Mouse (Mus musculus) brain, embryonic 14.5 days (tissue): Measurements from ENCODE around the gene Exosc5. TPM values are rescaled to one million over a fixed set of nuclear protein-coding genes. Genes with fewer than 3 reads are reported as not detected.

Experiments used
- DNase-seq: peaks from one replicate; pipeline ENCODE4 v3.0.0-alpha.2; 2011; ENCODE audit warnings: low read depth
- CTCF ChIP-seq: fragments of 200-500 bp; IDR thresholded peaks from 2 replicates; pipeline ENCODE4 v1.5.1; 2012; ENCODE audit warnings: inconsistent platforms, mild to moderate bottlenecking, moderate library complexity, borderline replicate concordance; ENCODE audit not compliant: insufficient read depth, insufficient read length; ENCODE audit errors: extremely low read depth
- POLR2A ChIP-seq: fragments of 200-500 bp; IDR thresholded peaks from 2 replicates; pipeline ENCODE4 v1.6.1; 2012; ENCODE audit warnings: mild to moderate bottlenecking, inconsistent platforms, borderline replicate concordance; ENCODE audit not compliant: poor library complexity, insufficient read depth, insufficient read length, severe bottlenecking; ENCODE audit errors: extremely low read depth
- polyA plus RNA-seq: library from polyadenylated mRNA; depleted of rRNA; stranded (reverse); fragments of >200 nt; gene quantifications from 2 replicates; pipeline ENCODE4 v1.2.3, GENCODE M21; 2012

Gene Exosc5
- polyA plus RNA-seq, 1 experiment, result 35.8 TPM

- no peak for DNase-seq
- TF ChIP-seq CTCF (no peak), POLR2A (no peak)
These were observed 45.0 kb downstream of the Exosc5 start for GRCm38 (mm10) chr7:25703793-25704494.

DNA sequence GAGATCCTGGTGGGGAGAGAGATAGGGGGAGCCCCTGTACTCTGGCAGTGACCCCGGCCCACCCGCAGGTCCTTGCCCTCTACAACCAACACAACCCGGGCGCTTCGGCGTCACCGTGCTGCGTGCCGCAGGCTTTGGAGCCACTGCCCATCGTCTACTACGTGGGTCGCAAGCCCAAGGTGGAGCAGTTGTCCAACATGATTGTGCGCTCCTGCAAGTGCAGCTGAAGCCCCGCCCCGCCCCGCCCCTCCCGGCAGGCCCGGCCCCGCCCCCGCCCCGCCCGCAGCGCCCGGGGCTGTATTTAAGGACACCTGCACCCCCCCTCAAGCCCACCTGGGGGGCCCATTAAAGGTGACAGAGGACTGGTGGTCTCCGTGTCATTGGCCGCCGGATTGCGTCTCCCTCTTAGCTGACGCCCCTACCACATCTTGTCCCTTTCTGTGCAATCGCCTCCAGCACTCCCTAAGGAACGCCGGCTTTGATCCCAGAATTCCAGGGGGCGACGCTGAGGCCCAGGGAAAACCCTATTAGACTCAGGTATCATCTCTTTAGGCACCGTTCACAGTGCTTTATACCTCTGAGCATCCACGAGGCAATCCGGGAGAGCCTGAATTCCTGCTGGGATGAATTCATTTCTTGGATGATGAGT lies 45.9 kb downstream of the Exosc5 start:
- TF ChIP-seq CTCF (no peak), POLR2A (no peak)
- no peak for DNase-seq

- DNase-seq, result no peak
These were observed 46.9 kb downstream of the Exosc5 start for GRCm38 (mm10) chr7:25705801-25706251.

DNA sequence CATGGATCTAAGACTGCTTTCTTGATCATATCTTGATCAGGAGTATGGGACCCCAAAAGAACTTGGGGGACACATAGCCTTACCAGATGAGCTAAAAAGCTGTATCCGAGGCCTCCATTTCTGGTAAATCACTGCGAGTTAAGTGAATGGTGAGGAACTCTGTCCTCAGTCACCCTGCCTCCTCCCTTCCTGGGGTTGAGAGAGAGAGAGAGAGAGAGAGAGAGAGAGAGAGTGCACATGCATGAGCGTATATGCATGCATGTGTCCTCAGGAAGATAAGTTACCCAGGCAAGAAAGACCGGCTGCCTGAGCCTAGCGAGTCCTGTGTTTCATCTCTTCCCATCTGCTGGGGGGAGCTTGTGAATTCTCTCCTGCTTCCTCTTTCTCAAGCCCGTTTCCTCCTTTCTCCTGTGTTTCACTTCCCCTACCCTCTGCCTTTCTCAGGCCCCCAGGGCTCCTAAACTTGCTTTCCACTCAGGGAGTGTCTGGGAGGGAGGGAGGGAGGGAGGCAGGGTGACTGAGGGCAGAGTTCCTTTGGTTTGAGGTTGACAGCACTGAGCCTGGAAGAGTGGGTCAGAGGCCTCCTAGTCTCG lies 47.7 kb downstream of the Exosc5 start:
- TF ChIP-seq POLR2A, result no peak
- TF ChIP-seq CTCF, result no peak
- DNase-seq, result no peak

More at GRCm38 (mm10) chr7:25705801-25706251, 46.9 kb downstream of the Exosc5 start:
- TF ChIP-seq CTCF, result no peak
- TF ChIP-seq POLR2A, result no peak

- no peak for TF ChIP-seq CTCF
- no peak for TF ChIP-seq POLR2A
- no peak for DNase-seq
These were observed 48.8 kb downstream of the Exosc5 start for GRCm38 (mm10) chr7:25707581-25708292.

DNA sequence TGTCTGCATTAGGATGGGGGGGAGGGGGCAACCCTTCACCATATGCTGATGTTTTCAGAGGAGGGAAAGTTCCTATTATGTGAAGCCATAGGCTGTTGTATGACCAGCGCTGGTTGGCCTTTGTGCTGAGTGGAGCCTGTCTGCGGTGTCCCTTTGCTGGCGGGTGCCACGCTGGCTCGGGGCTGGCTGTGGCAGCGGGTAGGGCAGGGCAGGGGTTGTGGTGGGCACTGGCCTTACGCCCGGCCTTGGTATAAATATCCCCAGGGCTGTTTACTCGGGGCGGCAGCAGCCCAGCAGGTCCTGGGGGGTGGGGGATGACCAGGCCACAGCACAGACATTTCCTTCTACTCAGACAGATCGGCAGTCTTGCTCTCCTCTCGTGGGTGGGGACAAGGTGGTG lies 51.0 kb downstream of the Exosc5 start:
- no peak for DNase-seq
- no peak for TF ChIP-seq CTCF
- TF ChIP-seq POLR2A, result no peak

GRCm38 (mm10) chr7:25710519-25711130 lies 51.7 kb downstream of the Exosc5 start:
- DNase-seq, result no peak
- no peak for TF ChIP-seq POLR2A

GRCm38 (mm10) chr7:25711165-25711564 lies 52.2 kb downstream of the Exosc5 start:
- TF ChIP-seq POLR2A (no peak), CTCF (no peak)
- DNase-seq, result no peak

GRCm38 (mm10) chr7:25711731-25712197 lies 52.8 kb downstream of the Exosc5 start:
- no peak for TF ChIP-seq POLR2A
- DNase-seq, result no peak

DNA sequence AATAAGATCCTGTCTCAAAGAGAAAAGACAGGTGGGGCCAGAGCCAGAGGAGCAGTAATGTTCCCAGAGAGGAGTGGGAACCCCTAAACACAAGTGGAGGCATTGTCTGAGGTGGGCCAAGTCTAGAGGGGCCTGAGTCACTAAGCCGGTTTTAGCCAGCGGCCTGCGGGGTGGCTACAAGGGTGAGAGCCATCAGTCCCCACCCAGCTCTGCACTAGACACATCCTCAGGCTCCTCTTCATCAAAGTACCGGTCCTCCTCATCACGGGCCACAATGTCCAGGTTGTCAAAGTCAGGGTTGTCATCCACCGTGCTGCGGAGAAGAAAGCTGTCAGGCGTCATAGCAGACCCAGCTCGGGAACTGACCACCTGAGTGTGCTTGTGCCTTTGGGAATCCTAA lies 53.8 kb downstream of the Exosc5 start:
- no peak for DNase-seq
- no peak for TF ChIP-seq POLR2A
- TF ChIP-seq CTCF, result no peak

DNA sequence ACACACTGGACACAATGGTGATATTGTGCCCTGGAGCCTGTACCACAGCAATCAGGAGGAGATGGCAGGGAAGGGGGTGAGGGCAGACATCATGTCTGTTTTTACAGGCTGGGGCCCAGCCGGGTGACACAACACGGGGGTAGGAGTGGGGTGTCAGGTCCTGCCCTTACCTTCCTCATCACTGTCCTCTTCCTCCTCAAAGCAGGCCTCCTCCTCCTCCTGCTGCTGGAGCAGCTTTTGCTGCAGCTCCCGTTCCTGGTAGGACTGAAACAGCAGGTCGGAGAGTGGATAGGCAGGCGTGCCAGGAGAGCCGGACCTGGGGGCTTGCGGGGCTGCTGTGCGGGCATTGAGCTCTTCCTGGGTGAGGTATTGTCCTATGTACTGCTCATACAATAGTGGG lies 55.6 kb downstream of the Exosc5 start:
- DNase-seq, result no peak
- TF ChIP-seq CTCF (no peak), POLR2A (no peak)
